Mouse (Mus musculus): ENCODE measurements around the gene Slc35b1.

DNA sequence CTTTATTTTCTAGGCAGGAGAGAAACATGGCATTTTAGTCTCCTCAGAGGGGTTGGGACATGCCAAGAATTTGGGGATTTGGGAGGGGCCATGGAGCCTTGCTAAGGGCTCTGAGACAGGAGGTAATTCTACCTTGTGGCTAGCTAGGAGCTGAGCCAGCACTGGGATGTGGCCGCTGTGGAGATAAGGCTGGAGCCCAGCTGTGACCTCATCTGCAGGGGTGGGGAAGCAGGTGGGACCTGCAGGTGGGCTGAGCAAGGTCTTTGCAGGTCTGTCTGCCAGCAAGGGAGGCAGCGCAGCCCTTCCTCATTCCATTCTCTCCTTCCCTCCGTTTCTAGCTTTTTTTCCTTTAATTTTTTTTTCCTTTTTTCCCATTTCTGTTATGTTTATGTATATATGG, 26.2 kb upstream of the Slc35b1 start:
- TF ChIP-seq EP300 (IDR thresholded peaks at IDR 0.05) (no peak), CTCF (IDR thresholded peaks at IDR 0.05) (no peak)

All from lung, postnatal 0 days (tissue).